Mouse (Mus musculus) embryonic fibroblast, embryonic 13.5 days (primary cell): ENCODE data around the gene Ubxn10.

Experiments used
- CTCF ChIP-seq: IDR thresholded peaks from 2 replicates; pipeline ENCODE4 v1.5.1; 2011; ENCODE audit warnings: mild to moderate bottlenecking, control low read depth, low read length, moderate library complexity, borderline replicate concordance; ENCODE audit not compliant: insufficient read depth
- POLR2A ChIP-seq: IDR thresholded peaks from 2 replicates; pipeline ENCODE4 v1.6.1; 2011; ENCODE audit warnings: low read depth, mild to moderate bottlenecking, control low read depth, low read length, moderate library complexity

DNA sequence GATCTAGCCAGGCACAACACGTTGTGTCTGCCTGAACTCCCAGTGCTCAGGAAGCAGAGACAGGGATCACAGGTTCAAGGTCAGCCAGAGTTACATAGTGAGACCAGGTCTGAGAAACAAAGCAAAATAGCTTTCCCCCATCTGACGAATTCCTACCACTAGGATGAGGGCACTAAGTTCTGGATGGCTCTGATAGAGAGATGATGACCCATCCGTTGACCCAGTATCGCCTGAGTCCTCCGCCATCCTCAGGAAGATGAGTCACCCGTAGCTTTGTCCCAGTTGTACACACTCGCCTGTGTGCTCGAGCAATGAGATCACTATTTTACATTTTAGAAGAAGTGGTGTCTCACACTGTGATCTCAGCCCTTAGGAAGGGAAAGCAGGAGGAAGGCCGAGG is 25.3 kb upstream of the Ubxn10 start:
- no peak for TF ChIP-seq POLR2A
- TF ChIP-seq CTCF: no peak
